Mouse (Mus musculus) neural tube, embryonic 11.5 days (tissue): ENCODE measurements around the gene Nrg4. TPM values are rescaled to one million over a fixed set of nuclear protein-coding genes. Genes with fewer than 3 reads are reported as not detected.

ENCODE experiments used
- ATAC-seq: fragments of 200-750 bp; cut with Nextera tagmentation; 2 replicates; pipeline ENCODE4 v1.8.0; 2017; ENCODE audit warnings: moderate number of reproducible peaks, mild to moderate bottlenecking, moderate TSS enrichment, moderate library complexity; ENCODE audit not compliant: insufficient read depth, low FRiP score, low TSS enrichment
- DNase-seq: peaks from one replicate; pipeline ENCODE4 v3.0.0-alpha.2; 2015; ENCODE audit warnings: low spot score
- H3K27ac ChIP-seq: fragments of 300-500 bp; sonication (generic); 2 replicates; pipeline ENCODE4 v1.5.1; 2014; ENCODE audit warnings: low read depth, mild to moderate bottlenecking, low read length
- H3K27me3 ChIP-seq: fragments of 300-500 bp; sonication (generic); 2 replicates; pipeline ENCODE4 v1.6.1; 2014; ENCODE audit warnings: mild to moderate bottlenecking, low read length, mixed read lengths; ENCODE audit not compliant: control insufficient read depth, insufficient read depth
- H3K36me3 ChIP-seq: fragments of 300-500 bp; sonication (generic); 2 replicates; pipeline ENCODE4 v1.6.1; 2014; ENCODE audit warnings: mild to moderate bottlenecking, low read length, moderate library complexity, mixed read lengths; ENCODE audit not compliant: control insufficient read depth, insufficient read depth
- H3K4me1 ChIP-seq: fragments of 300-500 bp; sonication (generic); 2 replicates; pipeline ENCODE4 v1.6.1; 2014; ENCODE audit warnings: low read length, mixed read lengths; ENCODE audit not compliant: control insufficient read depth, insufficient read depth
- H3K4me2 ChIP-seq: fragments of 300-500 bp; sonication (generic); 2 replicates; pipeline ENCODE4 v1.6.1; 2014; ENCODE audit warnings: low read depth, mild to moderate bottlenecking, moderate library complexity
- H3K4me3 ChIP-seq: fragments of 300-500 bp; sonication (generic); 2 replicates; pipeline ENCODE4 v1.5.1; 2014; ENCODE audit warnings: low read depth, low read length
- H3K9ac ChIP-seq: fragments of 300-500 bp; sonication (generic); 2 replicates; pipeline ENCODE4 v1.6.1; 2014; ENCODE audit warnings: mild to moderate bottlenecking, low read length
- H3K9me3 ChIP-seq: fragments of 300-500 bp; sonication (generic); 2 replicates; pipeline ENCODE4 v1.6.1; 2016; ENCODE audit warnings: low read length; ENCODE audit not compliant: control insufficient read depth
- WGBS: fragments of 180-500 bp; shearing (Covaris S2); extraction: QIAGEN DNeasy Blood & Tissue Kit; methylation state at CpG from one replicate; pipeline ENCODE4 v1.1.7; 2014; 5-methylcytosine and 5-hydroxymethylcytosine counted together
- polyA plus RNA-seq: library from polyadenylated mRNA; unstranded; fragments of >200 nt; fragmentation: Nextera tagmentation; extraction: Ambion mirVana; gene quantifications from 2 replicates; pipeline ENCODE4 v1.2.1, GENCODE M21; 2014

Gene Nrg4
- polyA plus RNA-seq, 1 experiment from 2014 or later, result 1.1 TPM

DNA sequence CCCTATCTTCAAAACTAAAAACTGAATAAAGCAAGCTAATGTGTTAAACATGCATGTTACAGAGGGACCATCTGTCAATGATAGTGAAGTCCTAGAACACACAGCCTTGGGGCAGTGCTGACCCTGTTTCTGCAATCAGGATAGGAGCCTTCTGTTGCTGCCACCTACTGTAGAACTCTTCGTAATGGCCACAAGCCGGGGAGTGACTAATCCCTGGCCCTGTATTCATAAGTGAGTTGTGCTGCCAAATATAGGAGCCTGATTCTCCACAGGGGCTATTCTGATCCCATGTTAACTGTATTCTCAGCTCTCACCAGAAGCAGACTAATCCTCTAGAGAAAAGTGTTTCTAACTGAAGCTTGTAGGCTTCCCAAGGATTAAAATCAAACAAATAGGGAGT is 127.3 kb downstream of the Nrg4 start:
- Histone ChIP-seq H3K27ac (no peak overlapping the region), H3K4me2 (no peak overlapping the region), H3K4me1 (no peaks in the 10 kb centered on the region), H3K9ac (no peak overlapping the region), H3K27me3 (no peaks in the 10 kb centered on the region), H3K36me3 (no peaks in the 10 kb centered on the region), H3K4me3 (no peak overlapping the region), H3K9me3 (no peaks in the 10 kb centered on the region)
- 85% methylated on average over 2 of the region's 2 CpGs for WGBS
- ATAC-seq (no peak), DNase-seq (no peak)

DNA sequence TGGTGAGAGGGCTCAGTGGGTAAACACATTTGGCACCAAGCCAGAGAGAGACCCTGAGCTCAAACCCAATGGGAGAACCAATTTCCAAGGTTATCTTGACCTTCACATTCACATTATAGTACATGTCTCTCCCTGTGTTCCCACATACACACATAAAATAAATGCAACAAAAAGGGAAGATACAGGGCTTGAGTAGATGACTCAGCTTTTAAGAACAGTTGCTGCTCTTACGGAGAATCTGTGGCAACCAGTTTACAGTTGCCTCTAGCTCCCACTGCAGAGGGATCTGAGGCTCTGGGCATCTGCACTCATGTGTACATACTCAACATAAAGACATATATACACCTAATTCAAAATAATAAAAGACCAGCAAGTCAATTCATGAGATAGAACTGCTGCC is 128.4 kb downstream of the Nrg4 start:
- H3K9me3 ChIP-seq, result no peaks in the 10 kb centered on the region
- H3K36me3 ChIP-seq, result no peaks in the 10 kb centered on the region
- DNase-seq (no peak), ATAC-seq (no peak)
- WGBS, result 97% methylated on average over 1 of the region's 1 CpGs
- H3K9ac ChIP-seq, result no peak overlapping the region
- H3K27ac ChIP-seq, result no peak overlapping the region
- H3K4me3 ChIP-seq, result no peak overlapping the region
- H3K4me2 ChIP-seq, result no peak overlapping the region
- H3K4me1 ChIP-seq, result no peaks in the 10 kb centered on the region
- no peaks in the 10 kb centered on the region for H3K27me3 ChIP-seq

DNA sequence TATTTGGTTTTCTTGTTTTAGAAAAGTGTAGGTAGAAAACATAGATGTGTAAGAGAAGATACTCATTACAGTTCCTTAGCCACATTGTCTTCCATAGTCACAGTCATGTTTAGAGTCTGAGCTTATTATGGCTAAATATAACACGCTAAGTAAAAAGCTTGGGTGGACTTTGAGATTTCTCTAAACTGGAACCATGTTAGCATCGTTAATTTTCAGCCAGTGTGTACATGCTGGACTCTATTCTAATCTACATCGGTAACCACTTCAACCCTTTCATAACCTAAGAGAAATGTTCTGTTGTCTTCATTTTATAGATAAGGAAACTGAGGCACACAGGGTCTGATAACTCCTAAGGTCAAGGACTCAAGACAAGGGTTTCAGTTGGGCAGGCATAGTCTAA is 130.8 kb downstream of the Nrg4 start:
- H3K4me3 ChIP-seq, result no peak overlapping the region
- WGBS, result 95% methylated on average over 3 of the region's 3 CpGs
- no peaks in the 10 kb centered on the region for H3K36me3 ChIP-seq
- H3K4me2 ChIP-seq, result no peak overlapping the region
- H3K9ac ChIP-seq, result no peak overlapping the region
- H3K4me1 ChIP-seq, result no peaks in the 10 kb centered on the region
- ATAC-seq (no peak), DNase-seq (no peak)
- H3K27me3 ChIP-seq, result no peaks in the 10 kb centered on the region
- H3K9me3 ChIP-seq, result no peaks in the 10 kb centered on the region
- H3K27ac ChIP-seq, result no peak overlapping the region

DNA sequence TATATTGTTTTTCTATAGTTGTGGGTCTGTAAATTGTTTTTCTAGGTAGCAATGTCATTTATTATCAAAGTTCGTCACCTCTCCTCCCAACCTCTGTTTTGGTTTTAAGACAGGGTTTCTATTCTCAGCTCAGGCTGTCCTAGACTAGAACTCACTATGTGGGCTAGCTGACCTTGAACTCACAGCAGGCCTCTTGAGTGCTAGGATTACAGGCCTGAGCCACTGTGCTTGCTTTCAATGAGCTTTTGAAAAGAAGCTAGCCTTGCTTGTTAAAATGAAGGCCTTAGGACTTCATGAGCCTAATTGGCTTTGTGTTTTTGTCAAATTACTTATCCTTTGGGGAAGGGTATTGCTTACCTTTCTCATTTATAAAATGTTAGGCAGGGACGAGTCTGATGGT is 152.4 kb downstream of the Nrg4 start:
- no peaks in the 10 kb centered on the region for H3K9me3 ChIP-seq
- no peak overlapping the region for H3K27ac ChIP-seq
- no peak for ATAC-seq
- no peak for DNase-seq
- no peak overlapping the region for H3K4me2 ChIP-seq
- WGBS, result 83% methylated on average over 2 of the region's 2 CpGs
- no peak overlapping the region for H3K4me3 ChIP-seq
- no peaks in the 10 kb centered on the region; the same call in 1 of the 2 replicates for H3K4me1 ChIP-seq
- H3K27me3 ChIP-seq, result no peaks in the 10 kb centered on the region
- H3K36me3 ChIP-seq, result no peaks in the 10 kb centered on the region
- no peak overlapping the region for H3K9ac ChIP-seq

DNA sequence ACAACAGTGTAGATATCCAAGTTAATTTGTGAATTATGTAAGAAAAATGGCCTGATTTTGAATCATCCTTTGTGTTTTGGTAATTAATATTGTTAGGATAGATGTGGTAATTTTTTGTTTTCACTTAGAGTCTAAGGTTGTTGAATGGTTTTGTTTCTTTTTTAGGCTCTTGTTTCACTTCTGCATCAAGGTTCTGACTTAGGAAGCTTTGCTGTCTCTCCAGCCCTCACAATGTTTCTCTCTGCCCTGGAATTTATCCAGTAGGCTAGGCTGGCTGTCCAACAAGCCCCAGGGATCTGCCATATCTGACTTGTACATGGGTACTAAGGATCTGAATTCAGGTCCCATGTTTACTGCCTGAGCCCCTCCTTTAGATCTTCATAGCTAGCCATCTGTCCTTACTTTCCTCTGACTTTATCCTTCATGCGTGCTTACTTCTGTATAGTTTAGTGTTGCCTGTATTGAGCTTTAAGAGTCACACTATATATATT is 154.4 kb downstream of the Nrg4 start:
- Histone ChIP-seq H3K9me3 (no peaks in the 10 kb centered on the region), H3K36me3 (no peaks in the 10 kb centered on the region), H3K27me3 (no peaks in the 10 kb centered on the region), H3K4me2 (no peak overlapping the region), H3K27ac (no peak overlapping the region), H3K4me3 (no peak overlapping the region), H3K4me1 (no peaks in the 10 kb centered on the region; the same call in 1 of the 2 replicates), H3K9ac (no peak overlapping the region)
- 84% methylated on average over 1 of the region's 1 CpGs for WGBS
- DNase-seq (no peak), ATAC-seq (no peak)

DNA sequence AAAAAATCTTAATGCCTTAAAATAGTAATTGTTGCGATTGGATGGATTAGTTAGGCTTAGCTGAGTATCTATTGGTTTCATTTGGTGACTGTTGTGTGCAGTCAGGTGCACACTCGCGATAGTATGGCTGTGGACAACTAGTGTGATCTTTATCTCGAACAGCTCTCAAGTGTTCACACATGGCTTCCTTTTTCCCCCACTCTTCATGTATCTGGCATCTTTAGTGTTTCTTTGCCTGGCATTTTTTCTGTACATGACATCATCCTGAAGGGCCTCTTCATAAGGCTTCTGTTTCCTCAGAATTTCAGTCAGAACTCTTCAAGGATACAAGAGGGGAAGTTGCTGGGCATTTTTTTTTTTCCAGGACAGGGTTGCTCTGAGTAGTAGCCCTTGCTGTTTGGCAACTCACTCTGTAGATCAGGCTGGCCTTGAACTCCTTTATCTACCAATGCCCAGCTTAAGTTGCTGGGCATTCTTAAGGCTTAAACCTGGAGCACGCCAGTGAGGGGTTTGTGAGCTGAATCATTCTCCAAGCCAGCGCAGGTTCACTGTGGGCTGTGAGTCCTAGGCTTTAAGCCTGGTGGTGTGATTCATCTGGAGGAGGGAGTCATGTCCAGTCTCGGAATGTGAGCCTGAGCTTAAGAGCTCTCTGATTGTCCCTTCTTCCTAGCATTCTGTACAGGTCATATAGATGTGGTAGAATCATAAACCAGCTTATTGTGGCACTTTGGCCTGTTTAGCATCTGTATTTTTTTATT is 155.8 kb downstream of the Nrg4 start:
- Histone ChIP-seq H3K4me1 (no peaks in the 10 kb centered on the region; the same call in 1 of the 2 replicates), H3K36me3 (no peaks in the 10 kb centered on the region), H3K27me3 (no peaks in the 10 kb centered on the region), H3K4me3 (no peak overlapping the region), H3K9me3 (no peaks in the 10 kb centered on the region), H3K9ac (no peak overlapping the region), H3K27ac (no peak overlapping the region), H3K4me2 (no peak overlapping the region)
- ATAC-seq (no peak), DNase-seq (no peak)
- 89% methylated on average over 7 of the region's 7 CpGs for WGBS

Other genes starting within 250 kb of the Nrg4 start
- gene Ube2q2, start 178.0 kb downstream of the Nrg4 start, polyA plus RNA-seq, result 51.6 and 55.9 TPM in 2 replicates
- 78.0 and 82.5 TPM in 2 replicates for gene Fbxo22, start 117.9 kb downstream of the Nrg4 start, polyA plus RNA-seq
- gene Tmem266, start 69 bp upstream of the Nrg4 start, polyA plus RNA-seq, result 0.62 and 0.89 TPM in 2 replicates
- gene Etfa, start 185.4 kb upstream of the Nrg4 start, polyA plus RNA-seq, result 122 and 138 TPM in 2 replicates
- gene Isl2, start 211.8 kb upstream of the Nrg4 start, polyA plus RNA-seq, result 36.7 and 52.8 TPM in 2 replicates